Mouse (Mus musculus): ENCODE results near the gene Rasgrp1. TPM values are rescaled to one million over a fixed set of nuclear protein-coding genes. Genes with fewer than 3 reads are reported as not detected.

Rasgrp1 gene
- polyA plus RNA-seq, 1 experiment from 2014 or later = 0.38 TPM

DNA sequence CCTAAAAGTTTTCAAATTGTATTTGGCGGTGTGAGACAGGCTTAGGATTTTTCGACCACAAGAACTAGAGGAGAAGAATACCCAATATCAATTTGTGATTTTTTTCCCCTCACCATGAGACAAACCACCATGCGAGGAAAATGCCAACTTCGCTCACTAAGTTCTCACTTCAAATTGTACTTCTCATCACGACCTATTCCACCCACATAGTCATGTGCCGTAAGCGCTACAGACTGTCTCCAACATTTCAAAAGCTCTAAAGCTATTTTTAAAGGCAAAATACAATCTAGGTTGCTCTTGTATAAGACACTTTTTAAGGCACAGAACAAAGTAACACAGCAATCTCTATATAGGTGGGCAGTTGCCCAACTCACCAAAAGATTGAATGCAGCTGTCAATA, 4.9 kb downstream of the Rasgrp1 start:
- Histone ChIP-seq H3K27me3 (ENCODE audit: control insufficient read depth, insufficient read depth, low read length) (peaks cover 17% of the 10 kb centered on the region), H3K36me3 (ENCODE audit: control insufficient read depth, insufficient read depth, low read length) (no peaks in the 10 kb centered on the region), H3K4me3 (ENCODE audit: low read length) (no peak overlapping the region), H3K4me1 (ENCODE audit: control insufficient read depth, insufficient read depth, low read length) (0 out of 2 replicates have a peak, but pooled peaks cover 3% of the 10 kb centered on the region), H3K4me2 (replicated peaks; ENCODE audit: low read depth, low read length) (no peak overlapping the region), H3K9me3 (ENCODE audit: control insufficient read depth, low read length) (no peaks in the 10 kb centered on the region), H3K9ac (ENCODE audit: low read depth, low read length) (no peak overlapping the region), H3K27ac (ENCODE audit: low read depth, low read length) (no peak overlapping the region)
- 96% methylated on average over 7 of the region's 7 CpGs for WGBS
- ATAC-seq (ENCODE audit: low FRiP score, low TSS enrichment) = no peak

DNA sequence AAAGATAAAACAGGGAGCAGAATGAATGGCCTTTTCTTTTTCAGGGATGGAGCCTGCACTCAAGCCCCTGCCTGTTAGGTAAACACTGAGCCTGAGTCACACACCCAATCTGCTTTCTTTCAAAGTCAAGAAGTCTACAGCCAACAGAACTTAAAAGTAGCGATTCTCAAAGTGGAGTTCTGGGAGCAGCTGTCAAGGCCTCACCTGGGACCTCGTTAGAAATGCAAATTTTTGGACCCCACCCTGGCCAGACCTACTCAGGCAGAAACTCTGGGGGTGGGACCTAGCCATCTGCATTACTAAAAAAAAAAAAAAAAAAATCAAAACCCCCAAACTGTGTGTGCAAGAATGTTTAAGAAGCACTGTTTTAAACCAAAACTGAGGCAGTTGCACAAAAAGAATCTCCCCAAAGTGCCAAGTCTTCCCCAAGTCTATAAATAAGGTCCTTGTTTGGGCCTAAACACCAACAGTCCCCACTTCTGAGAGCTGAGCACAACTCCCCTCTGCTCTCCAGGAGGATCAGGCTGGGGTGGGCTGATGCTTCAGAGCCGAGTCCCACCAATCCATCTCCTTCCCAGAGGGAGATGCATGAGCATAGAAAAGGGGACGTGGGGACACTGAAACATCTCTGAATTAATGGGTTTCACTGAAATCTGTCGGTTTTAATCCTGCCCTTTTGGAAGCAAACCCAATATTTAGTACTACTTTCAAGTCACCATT, 5.7 kb downstream of the Rasgrp1 start:
- no peak overlapping the region for H3K4me3 ChIP-seq (ENCODE audit: low read length)
- no peak overlapping the region for H3K4me2 ChIP-seq (replicated peaks; ENCODE audit: low read depth, low read length)
- 64% methylated on average over 5 of the region's 5 CpGs for WGBS
- no peak overlapping the region for H3K9ac ChIP-seq (ENCODE audit: low read depth, low read length)
- no peak overlapping the region for H3K27ac ChIP-seq (ENCODE audit: low read depth, low read length)
- H3K4me1 ChIP-seq (ENCODE audit: control insufficient read depth, insufficient read depth, low read length) = no peaks in the 10 kb centered on the region
- peaks cover 9% of the 10 kb centered on the region; the same call in 1 of the 2 replicates for H3K27me3 ChIP-seq (ENCODE audit: control insufficient read depth, insufficient read depth, low read length)
- no peak for ATAC-seq (ENCODE audit: low FRiP score, low TSS enrichment)
- no peaks in the 10 kb centered on the region for H3K9me3 ChIP-seq (ENCODE audit: control insufficient read depth, low read length)
- no peaks in the 10 kb centered on the region for H3K36me3 ChIP-seq (ENCODE audit: control insufficient read depth, insufficient read depth, low read length)

DNA sequence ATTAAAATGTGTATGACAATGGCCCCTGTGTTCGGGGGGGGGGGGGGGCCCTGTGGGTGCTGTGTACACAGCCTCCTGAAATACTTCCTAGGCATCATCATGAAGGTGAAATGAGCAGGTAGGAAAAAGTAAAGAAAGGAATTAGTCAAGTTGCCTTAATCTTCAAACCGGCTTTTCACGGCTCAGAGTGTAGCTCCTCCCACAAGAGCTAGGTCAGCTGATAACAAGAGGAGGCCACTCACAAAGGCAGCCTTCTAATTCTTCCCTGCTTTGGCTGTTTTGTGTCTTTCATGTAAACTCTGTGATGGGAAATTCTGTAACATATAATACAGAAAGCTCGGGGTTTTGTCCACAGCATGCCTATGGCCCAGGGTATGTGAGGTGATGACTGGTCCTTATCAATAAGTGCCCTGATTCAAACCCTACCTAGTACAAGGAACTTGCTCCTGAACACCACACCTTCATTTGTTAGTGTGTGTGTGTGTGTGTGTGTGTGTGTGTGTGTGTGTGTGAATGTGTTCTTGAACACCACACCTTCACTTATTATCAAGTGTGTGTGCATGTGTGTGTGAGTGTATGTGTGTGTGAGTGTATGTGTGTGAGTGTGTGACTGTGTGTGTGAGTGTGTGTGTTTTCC, 7.1 kb downstream of the Rasgrp1 start:
- H3K4me2 ChIP-seq (replicated peaks; ENCODE audit: low read depth, low read length) = no peak overlapping the region
- no peak for ATAC-seq (ENCODE audit: low FRiP score, low TSS enrichment)
- no peaks in the 10 kb centered on the region for H3K4me1 ChIP-seq (ENCODE audit: control insufficient read depth, insufficient read depth, low read length)
- H3K9ac ChIP-seq (ENCODE audit: low read depth, low read length) = no peak overlapping the region
- H3K36me3 ChIP-seq (ENCODE audit: control insufficient read depth, insufficient read depth, low read length) = no peaks in the 10 kb centered on the region
- no peak overlapping the region for H3K27ac ChIP-seq (ENCODE audit: low read depth, low read length)
- no peaks in the 10 kb centered on the region for H3K27me3 ChIP-seq (ENCODE audit: control insufficient read depth, insufficient read depth, low read length)
- no peaks in the 10 kb centered on the region for H3K9me3 ChIP-seq (ENCODE audit: control insufficient read depth, low read length)
- H3K4me3 ChIP-seq (ENCODE audit: low read length) = no peak overlapping the region
- WGBS = 46% methylated on average over 4 of the region's 4 CpGs

DNA sequence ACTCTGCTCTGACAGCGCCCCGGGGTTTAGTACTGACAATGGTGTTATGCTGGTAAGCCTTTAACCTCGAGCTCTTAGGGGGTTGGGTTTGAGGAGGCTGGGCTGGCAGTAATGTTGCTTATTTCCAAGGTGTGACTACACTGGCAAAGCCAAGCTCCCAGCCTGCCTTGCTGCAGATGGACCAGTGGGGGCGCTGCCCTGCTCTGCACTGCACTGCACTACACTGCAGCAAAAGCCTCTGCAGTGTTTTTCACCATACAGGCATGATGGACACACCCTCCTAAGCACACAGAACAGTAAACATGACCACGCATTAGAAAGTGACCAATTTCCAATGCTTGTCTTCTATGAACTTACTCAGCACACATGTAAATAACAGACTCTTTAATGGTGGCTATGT, 11.2 kb downstream of the Rasgrp1 start:
- Histone ChIP-seq H3K4me1 (ENCODE audit: control insufficient read depth, insufficient read depth, low read length) (no peaks in the 10 kb centered on the region), H3K4me2 (replicated peaks; ENCODE audit: low read depth, low read length) (no peak overlapping the region), H3K36me3 (ENCODE audit: control insufficient read depth, insufficient read depth, low read length) (no peaks in the 10 kb centered on the region), H3K27ac (ENCODE audit: low read depth, low read length) (no peak overlapping the region), H3K9ac (ENCODE audit: low read depth, low read length) (no peak overlapping the region), H3K9me3 (ENCODE audit: control insufficient read depth, low read length) (no peaks in the 10 kb centered on the region), H3K4me3 (ENCODE audit: low read length) (no peak overlapping the region), H3K27me3 (ENCODE audit: control insufficient read depth, insufficient read depth, low read length) (no peaks in the 10 kb centered on the region)
- 62% methylated on average over 5 of the region's 5 CpGs for WGBS
- ATAC-seq (ENCODE audit: low FRiP score, low TSS enrichment) = no peak

DNA sequence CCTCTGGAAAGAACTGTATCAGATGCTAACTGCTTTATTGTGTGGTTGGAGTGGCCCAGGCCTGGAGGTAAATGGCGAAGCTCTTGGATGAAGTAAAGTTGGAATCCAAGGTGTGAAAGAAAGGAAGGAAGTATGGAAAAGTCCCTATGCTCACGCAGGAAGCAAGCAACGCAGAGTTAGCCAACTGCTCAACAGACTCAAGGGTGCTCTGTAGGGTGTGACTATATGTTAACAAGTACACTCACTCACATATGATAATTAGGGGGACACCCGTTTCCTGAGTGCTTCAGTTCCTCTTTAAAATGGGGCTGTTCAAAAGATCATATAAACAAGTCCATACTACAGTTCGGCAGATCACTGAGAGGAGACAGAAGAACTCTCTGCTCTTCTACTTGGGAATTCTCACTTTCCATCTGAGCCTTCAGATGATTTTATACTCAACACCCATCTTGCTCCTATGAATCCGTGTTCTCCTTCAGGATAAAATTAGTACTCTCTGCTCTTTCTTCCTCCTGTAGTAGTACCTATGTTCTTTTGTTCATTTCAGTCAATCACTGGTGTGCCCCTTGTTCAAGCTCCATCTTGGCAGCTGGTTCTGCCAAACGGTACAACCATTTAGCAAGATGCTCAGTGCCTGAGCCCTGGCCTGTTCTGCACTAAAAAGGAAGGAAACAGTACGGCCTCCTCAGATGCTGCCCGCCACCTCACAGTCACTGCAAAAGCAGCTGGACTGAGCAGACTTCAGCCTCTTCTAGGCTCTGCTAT, 14.1 kb downstream of the Rasgrp1 start:
- no peaks in the 10 kb centered on the region for H3K9me3 ChIP-seq (ENCODE audit: control insufficient read depth, low read length)
- no peak overlapping the region for H3K4me3 ChIP-seq (ENCODE audit: low read length)
- no peak for ATAC-seq (ENCODE audit: low FRiP score, low TSS enrichment)
- H3K36me3 ChIP-seq (ENCODE audit: control insufficient read depth, insufficient read depth, low read length) = no peaks in the 10 kb centered on the region
- H3K4me2 ChIP-seq (replicated peaks; ENCODE audit: low read depth, low read length) = no peak overlapping the region
- H3K27me3 ChIP-seq (ENCODE audit: control insufficient read depth, insufficient read depth, low read length) = no peaks in the 10 kb centered on the region
- no peak overlapping the region for H3K9ac ChIP-seq (ENCODE audit: low read depth, low read length)
- no peak overlapping the region for H3K27ac ChIP-seq (ENCODE audit: low read depth, low read length)
- 81% methylated on average over 9 of the region's 9 CpGs for WGBS
- H3K4me1 ChIP-seq (ENCODE audit: control insufficient read depth, insufficient read depth, low read length) = no peaks in the 10 kb centered on the region

DNA sequence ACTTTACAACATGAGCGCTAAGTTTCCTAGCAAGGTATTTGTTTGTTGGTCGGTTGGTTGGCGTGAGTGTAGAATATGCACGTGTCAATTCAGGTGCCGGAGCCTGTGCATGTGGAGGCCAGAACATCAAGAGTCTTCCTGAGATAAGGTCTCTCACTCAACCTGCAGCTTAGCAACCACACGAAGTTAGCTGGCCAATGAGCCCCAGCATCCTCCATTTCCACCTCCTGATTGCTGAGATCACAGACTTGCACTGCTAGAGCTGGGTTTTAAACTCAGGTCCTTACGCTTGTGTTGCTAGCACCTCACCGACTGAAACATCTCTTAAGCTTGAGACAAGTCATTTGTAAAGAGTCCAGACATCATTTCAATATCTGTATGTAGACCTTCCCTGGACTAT, 20.4 kb downstream of the Rasgrp1 start:
- Histone ChIP-seq H3K27me3 (ENCODE audit: control insufficient read depth, insufficient read depth, low read length) (no peaks in the 10 kb centered on the region), H3K9me3 (ENCODE audit: control insufficient read depth, low read length) (no peaks in the 10 kb centered on the region), H3K4me2 (replicated peaks; ENCODE audit: low read depth, low read length) (no peak overlapping the region), H3K4me1 (ENCODE audit: control insufficient read depth, insufficient read depth, low read length) (no peaks in the 10 kb centered on the region), H3K36me3 (ENCODE audit: control insufficient read depth, insufficient read depth, low read length) (no peaks in the 10 kb centered on the region), H3K9ac (ENCODE audit: low read depth, low read length) (no peak overlapping the region), H3K4me3 (ENCODE audit: low read length) (no peak overlapping the region), H3K27ac (ENCODE audit: low read depth, low read length) (no peak overlapping the region)
- WGBS = 90% methylated on average over 8 of the region's 8 CpGs
- ATAC-seq (ENCODE audit: low FRiP score, low TSS enrichment) = no peak

DNA sequence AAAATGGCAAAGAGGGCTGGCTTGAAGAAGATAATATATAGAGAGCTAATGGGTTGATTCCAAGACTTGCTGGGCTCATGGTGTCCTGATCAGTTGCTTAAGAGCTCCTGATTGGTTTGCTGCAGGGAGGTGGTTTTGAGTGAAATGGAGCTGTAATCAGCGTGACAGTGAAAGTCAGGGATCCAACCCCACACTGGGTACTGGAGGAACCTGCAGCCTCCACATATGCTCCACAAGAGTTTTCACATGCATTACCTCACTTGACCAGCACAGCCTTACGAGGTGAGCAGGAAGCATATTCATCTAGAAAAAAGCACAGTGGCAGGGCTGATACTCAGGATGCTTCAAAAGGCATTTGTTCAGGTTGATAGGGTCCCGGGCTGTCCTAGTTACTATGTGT, 21.6 kb downstream of the Rasgrp1 start:
- Histone ChIP-seq H3K27ac (ENCODE audit: low read depth, low read length) (no peak overlapping the region), H3K4me2 (replicated peaks; ENCODE audit: low read depth, low read length) (no peak overlapping the region), H3K36me3 (ENCODE audit: control insufficient read depth, insufficient read depth, low read length) (no peaks in the 10 kb centered on the region), H3K9ac (ENCODE audit: low read depth, low read length) (no peak overlapping the region), H3K4me3 (ENCODE audit: low read length) (no peak overlapping the region), H3K4me1 (ENCODE audit: control insufficient read depth, insufficient read depth, low read length) (no peaks in the 10 kb centered on the region), H3K27me3 (ENCODE audit: control insufficient read depth, insufficient read depth, low read length) (no peaks in the 10 kb centered on the region), H3K9me3 (ENCODE audit: control insufficient read depth, low read length) (no peaks in the 10 kb centered on the region)
- WGBS = 86% methylated on average over 3 of the region's 3 CpGs
- ATAC-seq (ENCODE audit: low FRiP score, low TSS enrichment) = no peak

DNA sequence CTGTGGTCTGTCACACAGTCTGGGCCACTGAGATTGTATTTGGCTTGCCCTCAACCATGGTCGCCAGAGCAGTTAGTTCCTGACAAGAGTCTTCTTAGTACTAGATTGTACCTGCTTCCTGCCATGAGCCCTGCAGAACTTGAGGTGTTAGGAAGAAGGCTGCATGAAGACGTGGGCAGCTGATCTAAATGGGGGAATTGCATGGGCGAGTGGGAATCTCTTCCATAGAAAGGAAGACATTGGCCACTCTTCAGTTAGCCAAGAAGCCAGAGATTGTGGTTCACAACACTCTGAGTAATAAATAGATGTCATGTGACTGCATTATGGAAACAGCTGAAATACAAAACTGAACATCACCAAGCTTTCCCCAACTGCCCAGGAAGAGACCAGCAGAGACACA, 23.8 kb downstream of the Rasgrp1 start:
- no peaks in the 10 kb centered on the region for H3K27me3 ChIP-seq (ENCODE audit: control insufficient read depth, insufficient read depth, low read length)
- no peaks in the 10 kb centered on the region for H3K4me1 ChIP-seq (ENCODE audit: control insufficient read depth, insufficient read depth, low read length)
- H3K9ac ChIP-seq (ENCODE audit: low read depth, low read length) = no peak overlapping the region
- H3K9me3 ChIP-seq (ENCODE audit: control insufficient read depth, low read length) = no peaks in the 10 kb centered on the region
- no peak for ATAC-seq (ENCODE audit: low FRiP score, low TSS enrichment)
- H3K4me3 ChIP-seq (ENCODE audit: low read length) = no peak overlapping the region
- H3K4me2 ChIP-seq (replicated peaks; ENCODE audit: low read depth, low read length) = no peak overlapping the region
- WGBS = 81% methylated on average over 3 of the region's 3 CpGs
- H3K27ac ChIP-seq (ENCODE audit: low read depth, low read length) = no peak overlapping the region
- no peaks in the 10 kb centered on the region for H3K36me3 ChIP-seq (ENCODE audit: control insufficient read depth, insufficient read depth, low read length)

All from kidney, embryonic 14.5 days (tissue).